Mouse (Mus musculus): ENCODE results near the gene Uspl1.
A peak's percentile ranks its signal among the peaks of the same experiment; 100 is the strongest.

The Uspl1 gene

GRCm38 (mm10) chr5:149168051-149168450 is 16.1 kb upstream of the Uspl1 start:
- DNase-seq (ENCODE audit: low spot score in 2 of 2) = no peak

- peak in 1 of 2 experiments; percentile 17 for DNase-seq (ENCODE audit: low spot score in 2 of 2)
These were observed 15.3 kb upstream of the Uspl1 start for GRCm38 (mm10) chr5:149168816-149169215.

GRCm38 (mm10) chr5:149170841-149171588 is 13.1 kb upstream of the Uspl1 start:
- no peak for DNase-seq (ENCODE audit: low spot score in 2 of 2)

- no peak for DNase-seq (ENCODE audit: low spot score in 2 of 2)
These were observed 11.9 kb upstream of the Uspl1 start for GRCm38 (mm10) chr5:149172246-149172645.

GRCm38 (mm10) chr5:149174527-149174926 is 9.6 kb upstream of the Uspl1 start:
- no peak for DNase-seq (ENCODE audit: low spot score in 2 of 2)

- DNase-seq (ENCODE audit: low spot score in 2 of 2) = no peak
These were observed 8.4 kb upstream of the Uspl1 start for GRCm38 (mm10) chr5:149175736-149176135.

- DNase-seq (ENCODE audit: low spot score in 2 of 2) = no peak
These were observed 6.1 kb upstream of the Uspl1 start for GRCm38 (mm10) chr5:149178095-149178494.

GRCm38 (mm10) chr5:149179826-149180225 is 4.3 kb upstream of the Uspl1 start:
- DNase-seq (ENCODE audit: low spot score in 2 of 2) = no peak

GRCm38 (mm10) chr5:149182186-149182870 is 1.8 kb upstream of the Uspl1 start:
- DNase-seq (ENCODE audit: low spot score in 2 of 2) = no peak

GRCm38 (mm10) chr5:149183122-149183521 is 1.0 kb upstream of the Uspl1 start:
- no peak for DNase-seq (ENCODE audit: low spot score in 2 of 2)

GRCm38 (mm10) chr5:149183721-149184103 is 438 bp upstream of the Uspl1 start:
- no peak for DNase-seq (ENCODE audit: low spot score in 2 of 2)

GRCm38 (mm10) chr5:149184844-149185186 is 665 bp downstream of the Uspl1 start:
- no peak for DNase-seq (ENCODE audit: low spot score in 2 of 2)

- DNase-seq (ENCODE audit: low spot score in 2 of 2) = no peak
These were observed 1.7 kb downstream of the Uspl1 start for GRCm38 (mm10) chr5:149185806-149186205.

GRCm38 (mm10) chr5:149190160-149190559 is 6.0 kb downstream of the Uspl1 start:
- DNase-seq (ENCODE audit: low spot score in 2 of 2) = no peak

GRCm38 (mm10) chr5:149196611-149197010 is 12.5 kb downstream of the Uspl1 start:
- DNase-seq (ENCODE audit: low spot score in 2 of 2) = no peak

- DNase-seq (ENCODE audit: low spot score in 2 of 2) = no peak
These were observed 14.6 kb downstream of the Uspl1 start for GRCm38 (mm10) chr5:149198782-149199181.

GRCm38 (mm10) chr5:149202941-149203340 is 18.8 kb downstream of the Uspl1 start:
- no peak for DNase-seq (ENCODE audit: low spot score in 2 of 2)

- no peak for DNase-seq (ENCODE audit: low spot score in 2 of 2)
These were observed 19.7 kb downstream of the Uspl1 start for GRCm38 (mm10) chr5:149203796-149204375.

GRCm38 (mm10) chr5:149204822-149205221 is 20.7 kb downstream of the Uspl1 start:
- DNase-seq (ENCODE audit: low spot score in 2 of 2) = no peak

GRCm38 (mm10) chr5:149205265-149205664 is 21.1 kb downstream of the Uspl1 start:
- no peak for DNase-seq (ENCODE audit: low spot score in 2 of 2)

GRCm38 (mm10) chr5:149206286-149206685 is 22.1 kb downstream of the Uspl1 start:
- DNase-seq (ENCODE audit: low spot score in 2 of 2) = no peak

- no peak for DNase-seq (ENCODE audit: low spot score in 2 of 2)
These were observed 23.5 kb downstream of the Uspl1 start for GRCm38 (mm10) chr5:149207661-149208060.

GRCm38 (mm10) chr5:149208776-149209175 is 24.6 kb downstream of the Uspl1 start:
- DNase-seq (ENCODE audit: low spot score in 2 of 2) = no peak
